Mouse (Mus musculus) regulatory T cell (primary cell): ENCODE results near the gene Ranbp17.
"Not testable (repeated sequence)": the region's sequence is repeated elsewhere in the genome, so short reads cannot be mapped to it uniquely, and the experiment has no call there.

Experiments
- in situ Hi-C: fragments of 300-600 bp; cut with MboI, MseI; formaldehyde crosslinking; loops from one replicate; pipeline ENCODE4 v1.15.1; 2025; ENCODE audit warnings: high pct_unique_total_duplicates

Gene Ranbp17

GRCm38 (mm10) chr11:33513376-33513991 lies at the start of gene Ranbp17:
Ranbp17 (minus strand) TSS chr11:33513746.
- in situ Hi-C loops, result no loop called here

GRCm38 (mm10) chr11:33554123-33554522 lies 40.6 kb upstream of the Ranbp17 start:
- in situ Hi-C loops, result no loop called here

GRCm38 (mm10) chr11:33550861-33551560 lies 37.5 kb upstream of the Ranbp17 start:
- in situ Hi-C loops, result no loop called here

- in situ Hi-C loops, result no loop called here
These were observed 33.8 kb upstream of the Ranbp17 start for GRCm38 (mm10) chr11:33547386-33547785.

- in situ Hi-C loops, result no loop called here
These were observed 31.4 kb upstream of the Ranbp17 start for GRCm38 (mm10) chr11:33544945-33545344.

GRCm38 (mm10) chr11:33544121-33544520 lies 30.6 kb upstream of the Ranbp17 start:
- in situ Hi-C loops, result no loop called here

GRCm38 (mm10) chr11:33537390-33538125 lies 24.0 kb upstream of the Ranbp17 start:
- in situ Hi-C loops, result no loop called here

GRCm38 (mm10) chr11:33536636-33537035 lies 23.1 kb upstream of the Ranbp17 start:
- in situ Hi-C loops, result no loop called here

GRCm38 (mm10) chr11:33534541-33534940 lies 21.0 kb upstream of the Ranbp17 start:
- in situ Hi-C loops, result no loop called here

- in situ Hi-C loops, result no loop called here
These were observed 20.0 kb upstream of the Ranbp17 start for GRCm38 (mm10) chr11:33533577-33533976.

- in situ Hi-C loops, result no loop called here
These were observed 16.0 kb upstream of the Ranbp17 start for GRCm38 (mm10) chr11:33529576-33529975.

- in situ Hi-C loops, result no loop called here
These were observed 631 bp downstream of the Ranbp17 start for GRCm38 (mm10) chr11:33512854-33513375.

- in situ Hi-C loops, result no loop called here
These were observed 4.1 kb downstream of the Ranbp17 start for GRCm38 (mm10) chr11:33509401-33509800.

- in situ Hi-C loops, result no loop called here
These were observed 27.8 kb downstream of the Ranbp17 start for GRCm38 (mm10) chr11:33485746-33486145.

GRCm38 (mm10) chr11:33480410-33480809 lies 33.1 kb downstream of the Ranbp17 start:
- in situ Hi-C loops, result no loop called here

- in situ Hi-C loops, result no loop called here
These were observed 34.3 kb downstream of the Ranbp17 start for GRCm38 (mm10) chr11:33479209-33479608.

GRCm38 (mm10) chr11:33476634-33477033 lies 36.9 kb downstream of the Ranbp17 start:
- in situ Hi-C loops, result no loop called here

- in situ Hi-C loops, result loop anchor here (25.0 kb wide), 1 partner anchor 1874 kb away; no protein-coding TSS in a partner anchor
These were observed 52.4 kb downstream of the Ranbp17 start for GRCm38 (mm10) chr11:33461172-33461571.

- in situ Hi-C loops, result loop anchor here (25.0 kb wide), 1 partner anchor 1867 kb away; no protein-coding TSS in a partner anchor
These were observed 59.5 kb downstream of the Ranbp17 start for GRCm38 (mm10) chr11:33454069-33454468.

GRCm38 (mm10) chr11:33433813-33434212 lies 79.7 kb downstream of the Ranbp17 start:
- in situ Hi-C loops, result no loop called here

- in situ Hi-C loops, result not testable (repeated sequence)
These were observed 85.3 kb downstream of the Ranbp17 start for GRCm38 (mm10) chr11:33428238-33428637.

- in situ Hi-C loops, result not testable (repeated sequence)
These were observed 85.8 kb downstream of the Ranbp17 start for GRCm38 (mm10) chr11:33427789-33428188.
